Mouse (Mus musculus): ENCODE data around the gene Gimap7.

Gene Gimap7

DNA sequence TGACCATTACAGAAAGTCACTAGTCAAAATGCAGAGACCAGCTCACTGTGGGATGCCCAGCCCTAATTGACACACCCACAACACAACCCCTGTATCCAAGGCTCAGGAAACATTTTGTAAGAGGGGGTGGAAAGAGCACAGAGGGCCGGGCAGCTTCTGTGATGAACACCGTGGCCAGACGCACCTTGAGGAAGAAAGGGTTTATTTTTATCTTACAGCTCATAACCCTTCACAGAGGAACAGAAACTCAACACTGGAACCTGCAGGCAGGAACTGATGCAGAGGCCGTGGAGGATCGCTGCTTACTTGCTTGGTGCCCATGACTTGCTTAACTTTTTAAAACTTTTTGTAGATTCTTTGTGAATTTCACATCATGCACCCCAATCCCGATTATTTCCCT lies 25.5 kb upstream of the Gimap7 start:
- in situ Hi-C loops (cut with MboI) = loop anchor here (5.0 kb wide), 1 partner anchor 46 kb away; the partner anchor contains the start of gene Gimap8

DNA sequence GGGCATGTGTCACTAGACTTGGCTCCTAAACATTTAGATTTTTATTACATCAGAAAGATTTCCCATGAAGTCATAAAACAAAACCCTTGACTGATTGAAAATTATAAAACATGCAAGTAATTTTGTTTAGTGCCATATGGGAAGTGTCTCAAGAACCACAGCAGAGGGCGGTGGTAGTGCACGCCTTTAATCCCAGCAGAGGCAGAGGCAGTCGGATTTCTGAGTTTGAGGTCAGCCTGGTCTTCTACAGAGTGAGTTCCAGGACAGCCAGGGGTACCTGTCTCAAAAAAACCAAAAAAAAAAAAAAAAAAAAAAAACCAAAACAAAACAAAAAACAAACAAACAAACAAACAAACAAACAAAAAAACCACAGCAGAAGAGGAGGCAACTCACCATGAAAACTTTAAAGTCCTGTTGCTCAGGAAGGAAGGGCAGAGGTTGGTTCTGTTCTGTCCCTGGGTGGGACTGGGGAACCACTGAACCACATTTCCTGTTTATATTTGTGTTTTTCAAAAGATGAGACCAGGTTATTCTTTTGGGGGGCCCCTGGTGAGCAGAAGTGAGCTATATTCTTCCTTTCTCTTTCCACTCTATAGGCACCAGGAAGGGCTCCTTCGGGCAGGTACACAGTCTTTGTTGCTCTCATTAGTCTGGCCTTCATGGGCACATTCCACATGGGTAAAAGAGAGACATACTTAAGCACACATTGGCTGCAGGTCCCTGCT lies 21.4 kb upstream of the Gimap7 start:
- in situ Hi-C loops (cut with MboI) = no loop called here

DNA sequence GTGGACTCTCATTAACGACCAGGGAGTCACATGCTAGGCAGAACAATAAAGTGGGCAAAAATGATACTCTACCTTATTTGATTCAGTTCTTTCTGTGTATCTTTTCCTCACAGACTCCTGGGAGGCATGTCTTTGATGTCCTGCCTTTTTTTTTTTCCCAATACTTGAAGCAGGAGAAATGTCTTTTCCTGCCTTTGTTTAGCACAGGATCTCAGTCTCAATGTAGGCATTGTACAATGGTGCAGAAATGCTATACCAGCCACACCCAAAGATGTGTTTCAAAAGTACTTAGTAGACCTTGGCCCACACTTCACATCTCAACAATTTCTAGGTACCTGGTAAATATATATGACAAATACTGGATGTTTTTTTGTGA lies 20.9 kb upstream of the Gimap7 start:
- in situ Hi-C loops (cut with MboI) = no loop called here

DNA sequence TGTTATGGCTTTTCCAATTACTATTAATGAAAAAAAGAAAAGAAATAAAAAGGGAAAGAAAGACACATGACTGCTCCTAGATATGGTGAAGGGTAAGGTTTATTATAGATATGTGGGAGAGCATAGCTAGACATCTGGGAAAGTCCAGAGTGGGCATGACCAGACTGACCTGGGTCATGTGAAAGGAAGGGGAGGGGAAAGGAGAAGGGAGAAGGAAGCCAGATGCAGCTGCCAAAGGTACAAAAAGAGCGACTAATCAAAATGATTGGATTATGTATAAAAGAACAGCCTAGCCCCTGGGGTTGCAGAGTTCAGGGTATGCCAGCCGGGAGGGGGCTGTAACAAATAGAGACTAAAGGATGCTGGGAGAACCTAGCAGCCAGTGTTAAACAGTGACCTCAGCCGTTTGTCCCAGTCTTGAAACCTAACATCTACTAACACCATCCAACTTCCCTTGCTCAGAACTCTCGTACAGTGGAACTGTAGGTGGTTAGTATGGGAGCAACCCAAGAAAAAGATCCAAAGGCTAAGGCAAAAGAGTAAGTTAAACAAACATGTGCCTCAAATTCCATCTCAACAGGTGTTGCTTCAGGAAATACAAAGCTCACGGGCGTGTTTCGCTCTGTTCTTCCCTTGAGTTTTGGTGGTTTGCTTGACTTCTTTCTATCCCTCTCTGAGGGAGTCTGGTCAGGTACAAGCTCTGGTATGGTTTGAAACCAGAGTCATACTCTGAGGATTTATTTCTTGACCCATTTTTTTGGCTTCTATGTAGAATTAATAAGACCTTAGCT lies 20.2 kb upstream of the Gimap7 start:
- in situ Hi-C loops (cut with MboI) = no loop called here

DNA sequence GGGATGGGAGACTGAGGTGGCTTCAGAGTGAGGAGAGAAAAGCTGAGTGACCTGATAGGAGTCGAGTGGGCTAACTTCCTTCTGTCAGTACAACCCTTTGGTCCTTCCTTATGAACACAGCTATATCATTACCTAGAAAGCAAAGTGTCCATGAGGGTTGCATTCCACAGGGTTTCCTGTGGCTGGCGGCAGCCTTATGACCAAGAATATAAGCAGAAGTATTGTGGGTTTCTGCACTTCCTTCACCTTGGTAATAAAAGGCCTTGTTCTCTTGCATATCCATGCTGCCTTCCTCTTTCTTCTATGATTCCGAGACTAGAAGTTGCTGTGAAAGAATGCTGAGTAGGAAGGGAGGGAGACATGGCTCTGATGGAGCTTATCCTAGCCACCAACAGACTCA lies 19.5 kb upstream of the Gimap7 start:
- in situ Hi-C loops (cut with MboI) = no loop called here

DNA sequence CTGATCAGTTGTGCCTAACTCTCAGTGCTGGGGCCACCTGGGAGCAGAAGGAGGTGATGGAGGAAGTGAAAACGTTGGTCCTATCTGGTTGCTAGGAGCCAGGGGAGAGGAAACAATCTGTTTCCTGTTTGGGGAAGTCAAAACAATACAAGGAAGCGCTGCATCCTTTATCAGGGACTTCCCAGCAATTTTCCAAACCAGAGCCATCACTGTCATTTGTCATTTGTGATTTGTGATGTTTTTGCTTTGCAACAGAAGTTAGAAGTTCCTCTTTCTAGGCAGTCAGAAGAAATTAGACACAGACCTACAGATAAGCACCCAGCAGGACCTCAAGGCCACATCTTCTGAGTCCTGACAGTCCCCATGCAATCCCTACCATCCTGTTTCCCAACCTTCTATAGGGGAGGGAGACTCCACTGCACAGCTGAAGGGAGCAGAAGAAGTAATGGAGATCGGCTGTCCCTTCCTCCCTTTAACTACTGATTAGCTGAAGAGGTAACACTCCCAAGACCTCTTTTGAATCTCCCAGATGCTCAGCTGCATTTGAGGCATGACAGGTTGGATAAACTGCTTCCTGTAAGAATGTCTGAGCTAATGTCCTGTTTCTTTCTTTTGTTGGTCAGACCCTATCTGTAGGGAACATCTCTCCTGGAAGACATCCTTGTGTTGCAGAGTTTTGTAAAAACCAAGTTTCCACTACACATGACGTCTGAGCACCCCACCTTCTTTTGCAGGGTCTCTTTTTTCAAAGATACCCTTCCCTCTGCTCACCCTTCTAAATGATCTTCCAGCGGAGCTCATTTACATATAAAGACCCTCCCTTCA lies 18.0 kb upstream of the Gimap7 start:
- in situ Hi-C loops (cut with MboI) = no loop called here

DNA sequence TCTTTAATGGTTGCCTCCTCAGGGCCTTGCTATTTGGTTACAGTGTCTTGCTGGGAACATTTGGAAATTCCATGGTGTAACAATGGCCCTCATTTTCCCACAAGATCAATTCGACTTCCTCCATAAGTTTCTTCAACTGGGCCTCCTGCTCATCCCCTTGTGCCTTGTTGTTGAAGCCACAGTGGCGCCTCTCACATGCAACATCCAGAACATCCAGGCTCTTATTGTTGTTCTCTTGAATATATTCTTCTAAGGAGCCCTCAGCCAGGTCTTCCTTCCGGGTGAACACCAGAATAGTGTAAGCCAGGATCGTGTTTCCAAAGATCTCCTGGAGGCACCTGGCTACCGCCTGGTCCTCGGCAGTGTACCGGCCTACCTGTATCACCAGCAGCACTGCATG lies 16.3 kb upstream of the Gimap7 start:
- in situ Hi-C loops (cut with MboI) = no loop called here

DNA sequence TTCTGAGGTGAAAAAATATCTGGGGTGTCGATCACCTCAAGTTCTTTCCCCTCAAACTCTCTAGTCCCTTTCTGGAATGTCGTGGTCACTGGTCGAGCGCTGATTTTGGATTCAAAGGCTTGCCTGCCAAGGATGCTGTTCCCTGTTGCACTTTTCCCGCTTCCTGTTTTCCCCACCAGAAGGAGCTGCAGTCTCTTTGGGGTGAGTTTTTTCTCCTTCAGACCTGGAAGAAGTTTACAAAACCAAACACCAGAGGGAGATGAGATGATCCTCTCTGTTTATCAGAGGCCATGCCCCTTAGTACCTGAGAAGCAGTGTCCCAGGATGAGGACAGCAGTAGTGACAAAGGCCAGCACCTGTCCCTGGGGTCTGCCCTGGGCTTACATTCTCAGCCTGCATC lies 15.8 kb upstream of the Gimap7 start:
- in situ Hi-C loops (cut with MboI) = no loop called here

DNA sequence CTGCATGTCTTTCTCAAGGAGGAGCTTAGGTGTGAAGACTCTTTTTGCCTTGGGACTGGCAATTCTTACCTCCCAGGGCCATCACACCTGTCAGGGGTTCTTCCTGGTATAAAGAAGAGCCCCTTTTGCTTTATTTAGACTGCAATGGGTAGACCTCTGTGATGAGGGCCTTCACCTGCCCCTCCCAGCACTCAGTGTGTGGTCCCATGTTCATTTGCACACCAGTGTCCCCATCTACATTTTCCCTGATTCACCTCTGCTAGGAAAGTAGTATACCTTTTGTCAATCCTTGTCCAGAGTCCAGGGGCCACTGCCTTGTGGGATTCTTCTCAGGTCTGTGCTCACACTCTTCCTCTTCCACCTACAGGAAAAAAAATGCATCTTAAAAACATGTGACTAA lies 14.3 kb upstream of the Gimap7 start:
- in situ Hi-C loops (cut with MboI) = no loop called here

DNA sequence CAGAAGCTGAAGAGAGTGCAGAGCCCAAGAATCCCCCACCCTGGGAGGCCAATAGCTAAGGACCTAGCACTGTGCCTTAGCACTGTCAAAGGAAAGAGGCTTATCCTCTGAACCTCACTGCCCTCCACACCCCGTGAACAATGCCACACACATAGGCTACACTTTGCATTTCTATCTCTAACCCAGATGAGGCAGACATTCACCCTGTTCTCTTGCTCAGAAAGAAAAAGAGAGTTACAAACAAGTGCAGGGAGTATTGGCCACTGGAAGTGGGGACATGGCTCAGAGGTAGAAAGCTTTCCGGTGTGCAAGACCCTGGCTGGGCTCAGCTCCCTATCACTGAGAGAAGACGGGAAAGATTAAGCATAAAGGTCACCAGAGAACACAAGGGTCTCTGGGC lies 12.3 kb upstream of the Gimap7 start:
- in situ Hi-C loops (cut with MboI) = no loop called here

DNA sequence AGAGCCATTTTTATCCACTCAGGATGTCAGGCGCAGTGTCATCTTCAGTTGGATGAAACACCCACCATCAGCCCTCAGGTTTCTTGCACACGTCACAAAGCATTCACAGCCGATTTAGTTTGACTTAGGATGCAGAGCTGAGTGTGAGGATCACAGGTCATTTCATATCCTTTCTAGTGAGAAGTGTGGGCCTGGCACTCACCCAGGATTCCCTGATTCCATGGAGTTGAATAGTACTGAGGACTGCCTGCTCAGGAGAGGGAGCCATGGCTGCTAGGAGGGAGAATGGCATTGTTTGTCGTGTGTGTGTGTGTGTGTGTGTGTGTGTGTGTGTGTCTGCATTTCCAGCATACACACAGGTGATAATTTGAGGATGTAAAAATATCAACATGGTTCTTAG lies 1.9 kb downstream of the Gimap7 start:
- in situ Hi-C loops (cut with MboI) = no loop called here

DNA sequence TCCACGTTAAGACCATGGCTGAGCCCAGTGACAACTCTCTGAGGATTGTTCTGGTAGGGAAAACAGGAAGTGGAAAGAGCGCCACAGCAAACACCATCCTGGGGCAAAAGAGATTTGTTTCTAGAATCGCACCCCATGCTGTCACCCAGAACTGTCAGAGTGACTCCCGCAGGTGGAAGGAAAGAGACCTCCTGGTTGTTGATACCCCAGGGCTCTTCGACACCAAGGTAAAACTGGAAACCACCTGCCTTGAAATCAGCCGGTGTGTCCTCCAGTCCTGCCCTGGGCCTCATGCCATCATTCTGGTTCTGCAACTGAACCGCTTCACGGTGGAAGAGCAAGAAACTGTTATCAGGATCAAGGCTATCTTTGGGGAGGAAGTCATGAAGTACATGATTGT lies 5.0 kb downstream of the Gimap7 start:
- in situ Hi-C loops (cut with MboI) = no loop called here

DNA sequence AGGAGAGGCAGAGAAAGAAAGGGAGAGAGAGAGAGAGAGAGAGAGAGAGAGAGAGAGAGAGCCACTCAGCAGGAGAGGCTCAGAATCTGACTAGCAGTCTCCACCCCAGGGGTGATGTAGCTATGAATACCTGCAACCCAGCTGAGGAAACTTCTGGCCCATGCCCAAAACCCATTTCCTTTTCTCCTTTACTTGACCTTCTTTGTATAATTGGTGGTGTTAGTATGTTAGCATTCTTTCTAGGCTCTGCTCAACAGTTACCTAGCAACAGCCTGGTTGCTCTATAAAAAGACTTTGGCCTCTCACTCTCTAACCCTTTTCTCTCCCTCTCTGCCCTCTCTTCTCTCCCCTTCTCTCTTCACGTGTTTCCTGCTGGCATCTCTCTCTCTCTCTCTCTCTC lies 7.1 kb downstream of the Gimap7 start:
- in situ Hi-C loops (cut with MboI) = no loop called here

DNA sequence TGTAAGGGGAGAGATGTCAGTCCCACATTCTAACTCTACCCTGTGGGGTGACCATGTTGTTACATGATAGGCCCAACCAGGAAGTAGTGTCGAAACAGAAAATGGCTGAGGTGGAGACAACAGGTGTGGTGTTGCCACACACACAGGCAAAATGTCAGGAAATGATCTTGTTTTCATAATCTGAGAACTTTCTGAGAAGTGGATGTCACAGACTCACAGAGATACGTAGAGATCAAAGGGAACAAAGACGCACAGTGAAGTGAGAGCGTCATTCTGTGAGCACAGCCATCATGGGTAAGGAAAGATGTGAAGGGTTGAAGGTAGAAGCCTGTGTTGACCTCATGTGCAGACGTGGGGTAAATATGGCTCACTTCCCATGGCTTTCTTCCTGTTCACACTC lies 9.3 kb downstream of the Gimap7 start:
- in situ Hi-C loops (cut with MboI) = no loop called here

DNA sequence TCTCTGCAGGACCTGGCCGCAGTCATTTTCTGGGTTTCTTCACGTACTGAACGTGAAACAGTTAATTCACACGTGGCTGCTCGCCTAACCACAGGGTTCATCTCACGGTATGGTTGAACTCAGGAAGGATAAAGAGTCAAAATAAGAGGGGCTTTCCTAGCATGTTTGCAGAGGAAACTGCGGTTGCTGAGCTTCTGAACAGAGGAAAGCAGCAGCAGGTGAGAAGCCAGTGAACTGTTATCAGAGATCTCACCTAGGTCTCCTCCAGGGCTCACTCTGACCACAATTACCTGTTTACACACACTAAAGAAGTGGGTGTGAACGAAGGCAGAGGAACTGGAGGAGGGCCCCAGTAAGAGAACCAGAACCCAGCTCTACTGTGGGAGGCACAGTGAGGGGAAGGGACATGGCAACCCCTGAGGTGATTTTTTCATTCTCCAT lies 14.5 kb downstream of the Gimap7 start:
- in situ Hi-C loops (cut with MboI) = no loop called here

DNA sequence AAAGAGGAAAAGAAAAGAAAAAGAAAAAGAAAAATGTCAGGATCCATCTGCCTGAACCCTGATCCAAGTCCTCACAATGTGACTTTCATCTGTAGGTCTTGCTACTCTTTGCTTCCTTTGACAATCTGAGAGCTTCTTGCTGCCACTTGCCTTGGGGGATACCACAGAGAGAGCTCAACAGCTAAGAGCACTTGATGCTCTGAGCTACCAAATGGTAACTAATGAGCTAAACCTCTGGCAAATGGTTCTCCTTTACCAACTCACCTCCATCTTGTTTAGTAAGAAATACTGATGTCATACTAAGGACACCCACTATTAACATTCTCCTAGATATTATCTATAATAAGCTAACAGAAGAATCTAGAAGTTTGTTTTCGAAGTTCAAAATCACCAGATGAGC lies 15.2 kb downstream of the Gimap7 start:
- in situ Hi-C loops (cut with MboI) = no loop called here

DNA sequence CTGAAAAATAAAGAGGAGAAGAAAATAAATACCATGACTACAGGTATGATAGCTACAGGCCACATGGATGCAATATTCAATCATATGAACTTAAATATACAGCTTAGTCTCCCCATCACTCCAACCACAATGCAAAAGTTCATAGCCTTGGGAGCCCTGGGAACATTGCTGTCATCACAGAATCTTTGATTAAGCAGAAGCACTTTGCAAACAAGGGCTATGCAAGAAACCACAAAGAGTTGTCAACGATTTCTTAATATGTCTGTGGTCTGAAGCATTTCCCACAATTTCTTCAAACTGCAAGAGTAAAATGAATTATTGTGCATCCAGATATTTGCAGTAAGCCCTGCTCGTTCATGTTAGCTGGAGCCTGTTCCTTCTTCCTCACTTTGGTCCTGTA lies 18.6 kb downstream of the Gimap7 start:
- in situ Hi-C loops (cut with MboI) = no loop called here

DNA sequence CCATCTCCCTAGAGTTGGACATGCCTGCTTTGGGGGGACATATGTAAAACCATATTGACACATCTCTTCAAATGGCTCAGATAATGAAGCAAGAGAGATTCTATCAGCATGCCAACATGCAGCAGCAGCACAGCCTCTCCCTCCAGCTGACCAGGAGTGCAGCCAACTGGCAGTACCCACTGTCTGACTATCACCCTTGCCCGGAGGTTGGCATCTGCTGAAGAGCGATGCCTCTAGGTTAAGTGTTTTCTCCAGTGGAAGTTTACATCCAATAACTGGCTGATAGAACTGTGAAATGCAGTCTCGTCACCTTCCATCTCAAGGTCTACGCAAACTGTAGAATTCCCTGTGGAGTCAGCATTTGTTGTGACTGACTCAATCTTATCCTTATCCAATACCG lies 19.3 kb downstream of the Gimap7 start:
- in situ Hi-C loops (cut with MboI) = no loop called here

DNA sequence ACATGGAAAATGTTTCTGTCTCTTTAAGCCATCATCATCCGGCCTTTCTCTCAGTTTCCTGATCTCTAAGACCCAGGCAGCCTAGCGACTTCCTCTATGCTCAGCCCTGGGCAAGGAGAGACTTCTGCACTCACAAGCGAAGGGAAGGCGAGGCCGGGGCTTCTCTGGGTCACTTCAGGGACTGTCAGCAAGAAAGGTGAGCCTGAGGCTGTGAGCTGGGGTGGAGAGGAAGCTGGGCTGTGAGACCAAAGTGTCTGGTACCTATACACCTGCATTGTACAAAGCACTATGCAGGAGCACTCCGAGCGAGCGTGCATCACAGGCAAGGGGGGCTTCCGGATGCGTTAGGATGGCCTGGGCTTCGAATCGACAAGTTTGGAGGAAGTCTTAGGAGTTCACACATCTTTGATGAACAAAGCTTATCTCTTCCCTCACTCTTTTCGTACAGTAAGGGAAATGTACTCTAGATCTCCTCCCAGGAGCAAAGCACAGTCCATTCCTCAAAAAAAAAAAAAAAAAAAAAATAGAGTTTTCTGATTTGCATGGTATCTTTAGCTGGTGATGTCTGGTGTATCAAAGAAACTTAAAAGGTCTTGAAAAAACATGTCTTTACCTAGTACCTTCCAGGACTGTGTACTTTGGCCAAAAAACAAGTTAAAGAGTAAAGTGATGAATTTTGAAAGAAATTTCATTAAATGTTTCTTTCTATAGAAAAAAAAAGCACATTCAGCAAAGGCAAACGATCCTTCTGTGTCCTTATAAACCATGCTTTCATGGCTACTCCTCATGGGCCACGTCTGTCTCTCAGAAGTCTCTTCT lies 20.7 kb downstream of the Gimap7 start, which contains the start of gene Gimap1:
Gene Gimap1, plus strand, starts transcription at position 94 of the 819 bp plus-strand sequence.
- in situ Hi-C loops (cut with MboI) = no loop called here

DNA sequence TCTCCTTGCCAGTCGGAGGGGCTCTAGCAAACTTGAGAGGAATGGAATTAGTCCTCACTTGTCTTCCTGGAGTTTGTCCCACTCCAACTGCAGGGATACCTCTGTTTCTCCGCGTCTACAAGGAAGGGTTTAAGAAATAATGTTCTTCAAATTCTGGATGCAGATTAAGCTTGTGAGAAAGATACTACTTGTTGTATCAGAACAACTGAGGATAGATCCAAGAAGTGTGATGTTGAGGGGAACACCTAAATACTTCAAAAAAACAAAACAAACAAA lies 21.3 kb downstream of the Gimap7 start:
- in situ Hi-C loops (cut with MboI) = no loop called here

DNA sequence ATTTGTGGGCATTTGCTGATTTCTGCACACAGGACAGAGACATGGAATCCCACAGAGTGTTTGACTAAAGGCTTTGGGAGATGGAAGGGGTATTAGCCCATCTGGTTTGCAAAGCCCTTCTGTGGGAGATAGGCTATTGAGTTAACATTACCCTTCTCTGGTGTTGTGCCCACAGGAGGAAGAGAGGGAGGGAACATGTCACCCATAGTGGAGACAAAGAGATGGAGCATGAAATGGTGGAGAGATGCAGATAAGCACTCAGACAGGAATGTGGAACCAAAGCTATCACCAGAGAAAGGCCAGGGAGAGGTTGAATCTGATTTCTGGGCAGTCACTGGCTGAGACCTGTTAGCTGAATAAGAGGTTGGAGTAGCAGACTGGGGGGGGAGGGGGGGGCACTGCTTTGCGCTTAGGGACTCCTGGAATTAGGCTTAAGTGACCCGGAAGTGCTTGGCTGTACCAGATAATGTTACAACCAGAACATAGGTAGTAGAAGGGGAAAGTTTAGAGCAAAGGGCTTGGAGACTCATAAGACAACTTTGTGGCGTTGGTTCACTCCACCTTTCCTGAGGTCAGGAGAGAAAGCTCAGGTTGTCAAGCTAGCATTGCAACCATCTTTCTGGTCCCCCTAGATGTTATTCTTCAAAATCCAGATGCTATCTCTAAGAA lies 22.2 kb downstream of the Gimap7 start:
- in situ Hi-C loops (cut with MboI) = no loop called here

Measured in mature B cell (primary cell).